Mouse (Mus musculus): ENCODE measurements around the gene Cdh23.

Cdh23 gene

DNA sequence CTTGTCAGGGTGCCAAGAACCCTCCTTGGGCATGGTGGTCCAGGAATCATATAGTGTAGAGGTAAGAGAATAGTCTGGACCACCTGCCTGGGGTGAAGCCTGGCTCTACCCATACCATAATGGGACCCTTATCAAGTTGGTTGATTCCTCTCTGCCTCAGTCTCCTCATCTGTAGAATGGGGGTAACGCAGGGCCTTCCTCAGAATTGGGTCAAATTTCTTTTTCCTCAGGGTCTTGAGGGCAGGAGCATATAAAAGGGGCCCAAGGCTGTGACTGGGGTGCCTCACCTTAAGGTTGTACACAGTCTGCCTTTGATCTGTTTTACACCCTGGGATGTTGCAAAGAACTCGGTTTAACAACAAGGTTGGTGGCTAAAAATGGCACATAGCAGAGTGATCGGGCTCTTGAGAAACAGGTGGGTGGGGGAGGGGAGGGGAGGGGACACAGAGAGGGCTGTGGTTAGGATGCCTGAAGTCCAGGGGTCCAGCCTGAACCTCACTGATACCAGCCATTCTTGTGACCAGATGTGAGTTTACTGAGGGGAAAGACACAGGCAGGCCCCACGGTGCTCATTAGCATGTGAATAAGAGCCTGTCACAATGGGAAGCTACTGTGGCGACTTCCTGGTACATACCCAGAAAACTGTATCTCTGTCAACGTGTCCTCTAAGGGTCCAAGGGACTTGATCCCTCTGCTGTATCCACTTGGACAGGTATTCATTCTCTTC, 305.9 kb downstream of the Cdh23 start:
- DNase-seq, result no peak

DNA sequence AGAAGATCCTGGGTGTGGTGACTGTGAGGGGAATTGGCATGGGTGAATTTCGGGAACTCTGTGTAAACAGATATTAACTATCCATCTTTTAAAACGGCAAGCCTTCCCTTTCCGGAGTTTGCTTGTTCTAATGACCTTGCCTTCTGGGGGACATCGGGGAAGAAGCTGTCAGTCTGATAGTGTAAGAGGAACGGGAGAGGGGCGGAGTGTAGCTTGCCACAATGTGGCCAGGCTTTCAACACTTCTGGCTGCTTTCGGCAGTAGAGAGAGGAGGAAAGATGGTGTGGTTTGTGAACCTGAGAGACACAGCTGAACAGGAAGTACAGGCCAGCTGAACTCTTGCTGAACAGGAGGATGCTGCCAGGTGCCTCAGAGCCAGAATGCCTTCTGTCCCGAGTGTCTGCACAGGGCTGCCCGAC, 306.8 kb downstream of the Cdh23 start:
- DNase-seq, result peak; percentile 49

GRCm38 (mm10) chr10:60388332-60388731, 308.0 kb downstream of the Cdh23 start:
- DNase-seq, result no peak

DNA sequence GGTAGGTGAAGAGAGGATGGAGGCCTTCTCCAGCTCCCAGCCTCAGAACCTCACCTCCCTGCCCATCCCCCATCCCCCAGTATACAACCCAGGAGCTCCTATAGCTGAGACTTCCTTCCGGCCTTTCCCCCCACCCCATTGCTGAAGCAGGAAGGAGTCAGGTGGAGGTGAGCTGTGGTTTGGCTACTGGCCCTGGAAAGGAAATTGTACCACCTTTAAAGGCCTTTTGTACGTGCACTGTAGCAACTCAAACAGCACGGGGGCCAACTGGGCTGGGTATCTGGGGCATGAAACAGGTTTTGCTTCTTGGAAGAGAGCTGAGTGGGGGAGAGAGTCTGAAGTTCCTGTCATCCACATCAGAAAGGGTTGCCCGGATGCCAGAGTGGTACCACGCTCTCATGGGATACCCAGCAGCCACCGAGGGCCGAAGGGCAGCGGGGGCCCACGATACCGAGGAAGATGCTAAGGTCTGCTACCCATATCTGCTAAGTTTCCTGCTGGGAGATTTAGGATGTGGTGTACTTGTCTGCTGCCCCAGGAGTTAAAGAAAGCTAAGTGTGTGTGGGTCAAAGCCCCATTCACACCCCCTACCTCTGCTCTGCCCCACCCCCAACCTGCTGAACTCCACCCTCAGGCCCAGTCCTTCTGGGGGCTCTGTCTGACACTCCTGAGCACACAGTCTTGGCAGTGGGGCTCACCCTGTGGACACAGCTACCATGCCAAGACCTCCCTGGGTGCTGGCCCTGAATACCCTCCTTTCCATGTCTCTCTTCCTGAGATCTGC, 315.0 kb downstream of the Cdh23 start:
- DNase-seq, result no peak

DNA sequence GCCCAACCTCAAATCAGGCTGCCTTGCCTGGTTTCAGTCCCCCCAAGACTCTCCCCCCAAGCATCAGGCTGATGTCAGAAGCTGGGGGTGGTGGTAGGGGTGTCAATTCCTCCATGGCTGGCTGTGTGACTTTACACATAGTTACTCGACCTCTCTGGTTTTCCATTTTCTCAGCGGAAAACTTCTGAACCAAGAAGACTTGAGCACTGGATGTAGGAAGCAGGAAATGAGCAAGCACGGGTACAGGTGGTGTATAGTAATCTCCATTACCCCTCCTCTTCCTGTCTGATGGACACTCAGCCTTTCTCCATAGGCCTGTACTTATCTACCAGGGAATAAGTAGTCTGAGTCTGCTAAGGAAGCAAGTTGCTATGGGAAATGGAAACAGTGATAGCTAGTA, 316.1 kb downstream of the Cdh23 start:
- no peak for DNase-seq

GRCm38 (mm10) chr10:60379419-60379957, 316.8 kb downstream of the Cdh23 start:
- no peak for DNase-seq

- no peak for DNase-seq
These were observed 319.6 kb downstream of the Cdh23 start for GRCm38 (mm10) chr10:60376704-60377103.

DNA sequence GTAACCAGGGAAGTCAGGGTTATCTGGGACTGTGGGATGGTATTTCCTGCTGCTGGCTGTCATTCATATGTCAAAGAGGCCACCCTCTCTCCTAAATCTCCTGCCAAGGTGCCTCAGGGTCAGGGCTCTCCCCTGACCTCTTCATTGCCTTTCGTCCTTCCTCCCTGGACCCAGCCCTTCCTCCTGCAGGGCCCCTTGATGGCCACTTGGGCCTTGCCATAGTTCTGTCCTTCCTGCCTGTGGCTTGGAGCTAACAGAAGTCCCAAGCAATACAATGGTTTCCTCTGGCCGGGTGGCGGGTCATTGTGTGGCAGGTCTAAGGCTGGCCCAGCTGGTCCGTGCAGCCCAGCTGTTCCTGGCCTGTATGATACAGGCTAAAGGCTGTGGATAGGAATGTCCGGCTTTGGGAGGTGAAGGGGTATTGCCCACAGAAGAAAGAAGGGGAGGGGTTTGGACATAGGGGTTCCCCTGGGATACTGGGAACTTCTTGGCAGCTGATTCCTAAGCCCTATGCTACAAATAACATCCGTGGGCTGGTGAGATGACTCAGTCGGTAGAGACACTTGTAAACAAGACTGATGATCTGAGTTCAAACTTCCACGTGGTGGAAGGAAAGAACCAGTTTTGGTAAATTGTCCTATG, 322.2 kb downstream of the Cdh23 start:
- peak; percentile 69 for DNase-seq

DNA sequence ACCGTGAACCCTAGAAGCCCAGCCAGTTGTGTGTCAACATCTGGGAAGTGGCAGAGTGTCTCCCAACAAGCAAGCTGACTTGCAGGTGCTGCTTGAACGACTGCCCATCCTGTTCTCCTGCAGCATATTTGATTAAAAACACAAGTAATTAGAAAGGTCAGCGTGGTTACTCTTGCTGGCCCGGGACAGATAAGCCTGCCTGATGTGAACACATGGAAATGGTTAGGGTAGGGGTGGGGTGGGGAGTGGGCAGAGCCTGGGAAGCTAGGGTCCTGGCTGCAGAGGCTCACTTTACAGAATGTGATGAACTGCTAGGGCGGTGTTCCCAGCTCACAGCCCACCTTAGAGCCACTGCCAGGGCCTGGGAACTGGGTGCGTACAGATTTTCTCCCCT, 322.8 kb downstream of the Cdh23 start:
- no peak for DNase-seq

GRCm38 (mm10) chr10:60371596-60372386, 324.5 kb downstream of the Cdh23 start:
- peak; percentile 35 for DNase-seq

- no peak for DNase-seq
These were observed 325.7 kb downstream of the Cdh23 start for GRCm38 (mm10) chr10:60370601-60371061.

- DNase-seq, result no peak
These were observed 326.2 kb downstream of the Cdh23 start for GRCm38 (mm10) chr10:60370098-60370497.

DNA sequence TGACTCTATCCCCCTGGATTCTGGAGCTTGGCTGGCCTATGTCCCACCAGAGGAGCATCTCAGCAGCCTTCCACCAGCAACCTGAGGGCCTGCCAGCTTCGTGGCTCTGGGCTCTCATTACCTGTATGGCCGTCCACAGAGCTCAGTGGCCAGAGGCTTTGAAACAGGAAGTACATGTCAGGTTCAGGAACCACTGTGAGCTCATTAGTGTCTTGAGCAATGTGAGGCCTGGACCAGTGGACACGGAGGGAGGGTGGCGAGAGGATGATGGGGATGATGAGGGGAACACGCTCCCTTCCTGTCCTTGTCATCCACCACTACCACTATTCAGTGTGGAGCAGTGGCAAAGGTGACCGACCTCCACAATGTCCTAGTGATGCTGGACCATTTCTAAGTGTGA, 326.9 kb downstream of the Cdh23 start:
- DNase-seq, result no peak

- no peak for DNase-seq
These were observed 328.4 kb downstream of the Cdh23 start for GRCm38 (mm10) chr10:60367904-60368303.

DNA sequence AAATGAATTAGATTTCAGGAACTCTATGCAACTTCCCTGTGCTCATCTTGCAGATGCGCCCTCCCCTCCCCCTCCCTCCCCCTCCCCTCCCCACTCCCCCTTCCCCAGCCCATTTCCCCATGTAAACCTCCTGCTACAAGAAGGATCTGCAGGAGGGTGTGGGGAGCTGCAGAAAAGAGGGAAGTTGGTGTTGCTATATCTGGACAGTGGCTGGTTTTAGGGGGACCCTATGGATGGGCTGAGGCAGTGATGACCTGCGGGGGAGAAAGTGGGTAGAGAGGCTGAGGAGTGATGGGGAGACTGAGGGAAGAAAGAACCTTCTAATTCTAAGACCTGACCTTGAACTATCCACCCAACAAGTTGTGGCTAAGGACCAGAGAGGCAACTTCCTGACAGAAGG, 329.1 kb downstream of the Cdh23 start:
- no peak for DNase-seq

- no peak for DNase-seq
These were observed 332.9 kb downstream of the Cdh23 start for GRCm38 (mm10) chr10:60363426-60363825.

DNA sequence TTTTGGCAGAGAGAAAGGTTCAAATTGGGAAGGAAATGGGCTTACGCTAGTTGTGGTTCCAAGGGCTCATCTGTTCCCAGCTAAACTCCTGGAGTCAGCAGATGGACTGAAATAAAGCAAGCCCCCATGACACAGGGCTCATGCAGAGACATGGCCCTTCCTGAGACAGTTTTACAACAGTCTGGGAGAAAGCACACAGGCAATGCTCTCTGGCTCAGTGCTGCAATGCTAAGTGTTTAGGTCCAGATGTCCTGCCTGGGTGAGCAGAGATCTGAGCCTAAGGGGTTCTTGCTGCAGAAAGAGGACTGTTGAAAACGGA, 334.0 kb downstream of the Cdh23 start:
- no peak for DNase-seq

- no peak for DNase-seq
These were observed 334.5 kb downstream of the Cdh23 start for GRCm38 (mm10) chr10:60361615-60362309.

- DNase-seq, result no peak
These were observed 337.5 kb downstream of the Cdh23 start for GRCm38 (mm10) chr10:60358776-60359175.

GRCm38 (mm10) chr10:60357901-60358300, 338.4 kb downstream of the Cdh23 start:
- no peak for DNase-seq

DNA sequence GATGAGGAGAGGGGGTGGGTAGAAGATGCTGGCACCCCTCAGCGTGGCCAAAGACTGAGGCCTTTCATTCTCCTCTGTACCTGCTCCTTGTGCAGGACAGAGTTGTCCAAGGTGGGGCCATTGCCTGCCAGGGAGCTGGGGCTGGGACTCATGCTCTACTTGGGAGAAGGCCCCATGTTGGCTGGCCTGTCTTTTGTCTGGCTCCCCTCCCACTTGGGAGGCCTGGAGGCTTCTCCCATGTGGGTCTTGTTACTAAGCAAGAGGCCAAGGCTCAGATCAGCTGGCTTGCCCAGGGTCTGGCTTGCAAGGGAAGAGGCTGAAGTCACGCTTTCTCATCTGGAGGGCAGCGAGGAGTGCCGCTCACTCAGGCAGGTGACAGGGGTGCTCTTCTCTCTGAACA, 338.8 kb downstream of the Cdh23 start:
- DNase-seq, result no peak

Data from lung, postnatal 10 days (tissue).